ENCODE assay signal across 27 mouse cellular contexts in the genomic region with DNA sequence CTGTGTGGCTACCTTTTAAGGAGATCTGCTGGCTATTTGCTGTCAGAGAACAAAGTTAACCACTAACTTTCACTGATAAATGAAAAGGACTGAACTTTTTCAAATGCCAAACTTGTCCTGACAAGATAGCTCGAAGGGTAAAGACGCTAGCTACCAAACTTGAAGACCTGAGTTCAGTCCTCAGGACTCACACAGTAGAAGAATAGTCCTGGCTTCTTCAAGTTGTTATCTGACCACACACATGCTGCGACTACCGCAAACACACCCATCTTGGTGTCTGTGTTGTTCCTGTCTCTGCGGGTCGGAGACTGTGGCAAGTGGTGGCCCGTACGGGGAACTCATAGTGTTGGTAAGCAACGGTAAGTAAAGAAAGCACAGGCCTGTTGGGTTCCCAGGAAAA. TPM values are rescaled to one million over a fixed set of nuclear protein-coding genes. Genes with fewer than 3 reads are reported as not detected.
DNase-seq lines count a peak whose midpoint lies in the region; ATAC-seq and TF ChIP-seq lines count a peak whose summit lies in the region.
"Had no signal": no experiment of that assay in that cellular context is flagged by ENCODE, and none has a peak within 500 bp of the region (broad histone marks: within the 10 kb centered on the region; RNA-seq: fewer than 3 reads in every experiment).

No protein-coding gene starts in this region.

- TF ChIP-seq RAD21 in MEL (IDR thresholded peaks at IDR 0.05; ENCODE audit: low read depth, low read length), result no peak

- TF ChIP-seq POLR2A in MEL (IDR thresholded peaks at IDR 0.05; ENCODE audit: control insufficient read depth in 1 of 2, insufficient read depth in 1 of 2, low read depth in 1 of 2, low read length in 2 of 2, poor library complexity in 1 of 2), result peak in 1 of 2 experiments; percentile 31; a peak in 1 of 4 replicates

- no peaks in the 10 kb centered on the region for H3K36me3 ChIP-seq in kidney, embryonic 14.5 days (ENCODE audit: control insufficient read depth, insufficient read depth, low read length)
- H3K36me3 ChIP-seq in liver, embryonic 15.5 days (replicated peaks), result no peaks in the 10 kb centered on the region
- peaks cover 0 to 7% of the 10 kb centered on the region in 2 experiments; a peak in 1 of 4 replicates for H3K36me3 ChIP-seq in MEL (ENCODE audit: control insufficient read depth in 1 of 2, insufficient read depth in 2 of 2, low read length in 2 of 2)
- H3K36me3 ChIP-seq: embryonic facial prominence, embryonic 10.5 days; embryonic facial prominence, embryonic 12.5 days; forebrain, embryonic 15.5 days had no signal

- no peaks in the 10 kb centered on the region for H3K79me2 ChIP-seq in MEL (ENCODE audit: control insufficient read depth, insufficient read depth, low read length, poor library complexity)

- H3K4me2 ChIP-seq in kidney, embryonic 14.5 days (replicated peaks; ENCODE audit: low read depth, low read length), result no peak overlapping the region
- H3K4me2 ChIP-seq in liver, embryonic 15.5 days, result no peak overlapping the region
- H3K4me2 ChIP-seq: embryonic facial prominence, embryonic 12.5 days; forebrain, embryonic 13.5 days; forebrain, embryonic 15.5 days had no signal

- 94% methylated on average over 9 of the region's 9 CpGs for WGBS in kidney, embryonic 14.5 days
- 67% methylated on average over 9 of the region's 9 CpGs for WGBS in liver, embryonic 15.5 days (ENCODE audit: insufficient replicate concordance)

- no peak for ATAC-seq in kidney, embryonic 14.5 days (ENCODE audit: low FRiP score, low TSS enrichment)
- peak; percentile 51; the same call in 1 of the 2 replicates for ATAC-seq in liver, embryonic 15.5 days (ENCODE audit: insufficient read depth)
- ATAC-seq: forebrain, embryonic 13.5 days; forebrain, embryonic 15.5 days; forebrain, postnatal 0 days had no signal

- DNase-seq in kidney, adult 9 months, result peak; percentile 50
- DNase-seq in liver (no peak), MEL (ENCODE audit: low read depth, low spot score) (peak; percentile 94), MEL-GATA-1-ER (ENCODE audit: extremely low read depth, low read depth) (peak; percentile 97)
- DNase-seq in testis, postnatal 10 days (ENCODE audit: low spot score), result no peak
- DNase-seq: adrenal gland, adult 2 months; adrenal gland, postnatal 10 days; adrenal gland, postnatal 25 days; cerebellum, adult 11 months; cerebellum, adult 18-20 months; cerebellum, adult 8-10 months; cerebellum, adult 9-11 months; cerebellum, postnatal 25 days; forebrain, postnatal 0 days had no signal

- no peak for TF ChIP-seq CTCF in MEL (IDR thresholded peaks at IDR 0.05 in 2 of 3, conservative IDR thresholded peaks at IDR 0.05 in 1 of 3; ENCODE audit: control insufficient read depth in 1 of 3, insufficient read depth in 1 of 3, low read depth in 2 of 3, low read length in 3 of 3, poor library complexity in 1 of 3, severe bottlenecking in 1 of 3)

- no peaks in the 10 kb centered on the region for H3K27me3 ChIP-seq in kidney, embryonic 14.5 days (ENCODE audit: control insufficient read depth, insufficient read depth, low read length)
- H3K27me3 ChIP-seq in liver, embryonic 15.5 days, result no peaks in the 10 kb centered on the region
- no peaks in the 10 kb centered on the region for H3K27me3 ChIP-seq in MEL (ENCODE audit: control insufficient read depth in 1 of 2, insufficient read depth in 2 of 2, low read length in 2 of 2)
- H3K27me3 ChIP-seq: embryonic facial prominence, embryonic 12.5 days; forebrain, embryonic 13.5 days; forebrain, embryonic 15.5 days had no signal

- H3K27ac ChIP-seq in kidney, embryonic 14.5 days (ENCODE audit: low read depth, low read length), result no peak overlapping the region
- H3K27ac ChIP-seq in liver, embryonic 15.5 days (replicated peaks), result no peak overlapping the region
- H3K27ac ChIP-seq in MEL (ENCODE audit: control insufficient read depth, low read depth, low read length), result peak overlapping the region; percentile 81
- H3K27ac ChIP-seq: embryonic facial prominence, embryonic 10.5 days; embryonic facial prominence, embryonic 12.5 days; forebrain, embryonic 13.5 days; forebrain, embryonic 15.5 days had no signal

- peak; percentile 85 to 87 for TF ChIP-seq EP300 in MEL (IDR thresholded peaks at IDR 0.05; ENCODE audit: low read depth in 1 of 2, low read length in 2 of 2)

- peaks cover 6% of the 10 kb centered on the region for H3K9me3 ChIP-seq in kidney, embryonic 14.5 days (ENCODE audit: control insufficient read depth, low read length)
- no peaks in the 10 kb centered on the region for H3K9me3 ChIP-seq in liver, embryonic 15.5 days (replicated peaks)
- H3K9me3 ChIP-seq in MEL (replicated peaks; ENCODE audit: insufficient read depth, low read length), result no peaks in the 10 kb centered on the region

- no peak overlapping the region for H3K4me3 ChIP-seq in kidney, embryonic 14.5 days (ENCODE audit: low read length)
- H3K4me3 ChIP-seq in liver, embryonic 15.5 days (replicated peaks), result no peak overlapping the region
- peak overlapping the region; percentile 27 to 65; a peak in 3 of 4 replicates for H3K4me3 ChIP-seq in MEL (ENCODE audit: control insufficient read depth in 1 of 2, insufficient read depth in 1 of 2, low read depth in 2 of 2, low read length in 2 of 2)
- H3K4me3 ChIP-seq: embryonic facial prominence, embryonic 10.5 days; embryonic facial prominence, embryonic 12.5 days; forebrain, embryonic 13.5 days; forebrain, embryonic 15.5 days had no signal

- no peaks in the 10 kb centered on the region for H3K4me1 ChIP-seq in kidney, embryonic 14.5 days (ENCODE audit: control insufficient read depth, insufficient read depth, low read length)
- H3K4me1 ChIP-seq in liver, embryonic 15.5 days (replicated peaks), result no peaks in the 10 kb centered on the region
- peaks cover 0 to 7% of the 10 kb centered on the region in 2 experiments; a peak in 3 of 4 replicates for H3K4me1 ChIP-seq in MEL (ENCODE audit: control insufficient read depth in 1 of 2, insufficient read depth in 2 of 2, low read length in 2 of 2)
- H3K4me1 ChIP-seq: embryonic facial prominence, embryonic 12.5 days; forebrain, embryonic 13.5 days had no signal

- no peak overlapping the region for H3K9ac ChIP-seq in kidney, embryonic 14.5 days (ENCODE audit: low read depth, low read length)
- H3K9ac ChIP-seq in liver, embryonic 15.5 days, result no peak overlapping the region
- peak overlapping the region; percentile 63 for H3K9ac ChIP-seq in MEL (ENCODE audit: control insufficient read depth, low read depth, low read length, poor library complexity, severe bottlenecking)
- H3K9ac ChIP-seq: embryonic facial prominence, embryonic 12.5 days; forebrain, embryonic 13.5 days; forebrain, embryonic 15.5 days; forebrain, postnatal 0 days had no signal

TF ChIP-seq in MEL, 35 proteins besides CTCF, POLR2A, EP300 and RAD21 (continues in another document):
- TF ChIP-seq TBP (IDR thresholded peaks at IDR 0.05; ENCODE audit: low read depth, low read length) (peak; percentile 93), GATA1 (IDR thresholded peaks at IDR 0.05; ENCODE audit: low read depth, low read length) (peak; percentile 92), USF2 (IDR thresholded peaks at IDR 0.05; ENCODE audit: borderline replicate concordance in 1 of 2, insufficient read depth in 1 of 2, low read depth in 1 of 2, low read length in 2 of 2) (no peak), HCFC1 (IDR thresholded peaks at IDR 0.05; ENCODE audit: low read depth, low read length) (peak; percentile 56; the same call in 1 of the 2 replicates), MAX (IDR thresholded peaks at IDR 0.05; ENCODE audit: low read length) (peak; percentile 82), CHD2 (IDR thresholded peaks at IDR 0.05; ENCODE audit: low read length) (no peak), SIN3A (IDR thresholded peaks at IDR 0.05; ENCODE audit: low read length) (peak; percentile 87), JUND (IDR thresholded peaks at IDR 0.05; ENCODE audit: low read depth, low read length) (no peak), ZMIZ1 (IDR thresholded peaks at IDR 0.05; ENCODE audit: low read depth, low read length) (no peak), MXI1 (IDR thresholded peaks at IDR 0.05; ENCODE audit: low read depth, low read length) (peak; percentile 78), UBTF (IDR thresholded peaks at IDR 0.05; ENCODE audit: borderline replicate concordance, insufficient read depth, low read depth, low read length) (0 out of 2 replicates have a peak, but pooled peaks have one; percentile 43), ELF1 (IDR thresholded peaks at IDR 0.05; ENCODE audit: low read depth, low read length) (0 out of 2 replicates have a peak, but pooled peaks have one; percentile 32), TCF12 (IDR thresholded peaks at IDR 0.05; ENCODE audit: low read depth, low read length) (peak; percentile 89), RCOR1 (IDR thresholded peaks at IDR 0.05; ENCODE audit: low read depth, low read length) (peak; percentile 70), ZC3H11A (IDR thresholded peaks at IDR 0.05; ENCODE audit: low read depth, low read length) (no peak), ETS1 (IDR thresholded peaks at IDR 0.05; ENCODE audit: low read depth, low read length) (peak; percentile 71), MYC (IDR thresholded peaks at IDR 0.05; ENCODE audit: low read depth, low read length) (peak; percentile 68; the same call in 1 of the 2 replicates), MEF2A (IDR thresholded peaks at IDR 0.05; ENCODE audit: extremely low read depth, insufficient replicate concordance, low read depth, low read length, poor library complexity, severe bottlenecking) (no peak)

RNA-seq across cellular contexts. Expression of a gene that starts 5.3 kb away (rescaled TPM):
- polyA plus RNA-seq in kidney, embryonic 14.5 days (2014; fragmentation: Nextera tagmentation; extraction: Ambion mirVana), result 0.44 and 0.93 TPM in 2 replicates
- polyA plus RNA-seq in liver, embryonic 15.5 days (2015; fragmentation: Nextera tagmentation; extraction: Ambion mirVana), result not detected in 2 replicates
- total RNA-seq in MEL (2012; rRNA removed), result not detected in 2 replicates
- polyA plus RNA-seq in MEL (2012; ENCODE audit: insufficient read depth in 1 of 2, insufficient read length in 2 of 2, low read depth in 1 of 2, low replicate concordance in 2 of 2, missing spikeins in 1 of 2), result under 1 TPM in 1 of 2 experiments, not detected in 1; 0.04 TPM
- total RNA-seq: adrenal gland, adult 2 months; adrenal gland, postnatal 10 days; adrenal gland, postnatal 25 days; forebrain, postnatal 0 days had no signal
- polyA plus RNA-seq: adrenal gland, adult 2 months; C2C12; cortical plate, adult 2 months; embryonic facial prominence, embryonic 10.5 days; embryonic facial prominence, embryonic 12.5 days; embryonic facial prominence, embryonic 14.5 days; forebrain, embryonic 11.5 days; forebrain, embryonic 13.5 days; forebrain, postnatal 0 days had no signal

RNA-seq across cellular contexts. Expression of a gene that starts 44.7 kb away (rescaled TPM):
- polyA plus RNA-seq in kidney, embryonic 14.5 days (2014; fragmentation: Nextera tagmentation; extraction: Ambion mirVana), result not detected in 2 replicates
- polyA plus RNA-seq in liver, embryonic 15.5 days (2015; fragmentation: Nextera tagmentation; extraction: Ambion mirVana), result not detected in 2 replicates
- not detected in 2 replicates for total RNA-seq in MEL (2012; rRNA removed)
- not detected for polyA plus RNA-seq in MEL (2012; ENCODE audit: insufficient read depth in 1 of 2, insufficient read length in 2 of 2, low read depth in 1 of 2, low replicate concordance in 2 of 2, missing spikeins in 1 of 2)
- total RNA-seq: adrenal gland, adult 2 months; adrenal gland, postnatal 10 days; adrenal gland, postnatal 25 days; adrenal gland, postnatal 4 days; ES-E14; forebrain, postnatal 0 days had no signal
- polyA plus RNA-seq: adrenal gland, adult 2 months; brain, embryonic 14.5 days; C2C12; cortical plate, adult 2 months; embryonic facial prominence, embryonic 10.5 days; embryonic facial prominence, embryonic 12.5 days; embryonic facial prominence, embryonic 14.5 days; forebrain, embryonic 11.5 days; forebrain, embryonic 13.5 days; forebrain, embryonic 15.5 days; forebrain, postnatal 0 days had no signal

RNA-seq across cellular contexts. Expression of a gene that starts 46.7 kb away (rescaled TPM):
- polyA plus RNA-seq in kidney, embryonic 14.5 days (2014; fragmentation: Nextera tagmentation; extraction: Ambion mirVana), result 8.1 and 13.5 TPM in 2 replicates
- polyA plus RNA-seq in liver, embryonic 15.5 days (2015; fragmentation: Nextera tagmentation; extraction: Ambion mirVana), result 19.0 and 24.7 TPM in 2 replicates
- 1.3 and 1.4 TPM in 2 replicates for total RNA-seq in MEL (2012; rRNA removed)
- polyA plus RNA-seq in MEL (2012; ENCODE audit: insufficient read depth in 1 of 2, insufficient read length in 2 of 2, low read depth in 1 of 2, low replicate concordance in 2 of 2, missing spikeins in 1 of 2), result 1 to 10 TPM in 1 of 2 experiments, not detected in 1; 1.9 TPM

Comparison
In these comparisons a context has a peak if more than half of its experiments do, and no peak if none do; other contexts are left out.
1. DNase-seq: peak in kidney, adult 9 months (single experiment), MEL (single experiment) and MEL-GATA-1-ER (single experiment); none in liver (single experiment) and testis, postnatal 10 days (single experiment).
2. H3K4me3 ChIP-seq: peak in MEL (2 of 2); none in kidney, embryonic 14.5 days (single experiment) and liver, embryonic 15.5 days (single experiment).